Mouse (Mus musculus) forebrain, embryonic 13.5 days (tissue): ENCODE results near the gene Plxnb1. TPM values are rescaled to one million over a fixed set of nuclear protein-coding genes. Genes with fewer than 3 reads are reported as not detected.

Experiments
- ATAC-seq: fragments of 200-750 bp; cut with Nextera tagmentation; 2 replicates; pipeline ENCODE4 v1.8.0; 2017
- H3K27ac ChIP-seq: fragments of 300-500 bp; sonication (generic); 2 replicates; pipeline ENCODE4 v1.5.1; 2015; ENCODE audit warnings: inconsistent platforms, mild to moderate bottlenecking, moderate library complexity
- H3K27me3 ChIP-seq: fragments of 300-500 bp; sonication (generic); 2 replicates; pipeline ENCODE4 v1.6.1; 2015; ENCODE audit warnings: mild to moderate bottlenecking, inconsistent platforms
- H3K36me3 ChIP-seq: fragments of 300-500 bp; sonication (generic); 2 replicates; pipeline ENCODE4 v1.6.1; 2015; ENCODE audit warnings: mild to moderate bottlenecking, inconsistent platforms; ENCODE audit not compliant: poor library complexity, severe bottlenecking
- H3K4me1 ChIP-seq: fragments of 300-500 bp; sonication (generic); 2 replicates; pipeline ENCODE4 v1.6.1; 2015; ENCODE audit warnings: inconsistent platforms
- H3K4me2 ChIP-seq: fragments of 300-500 bp; sonication (generic); 2 replicates; pipeline ENCODE4 v1.6.1; 2015; ENCODE audit warnings: inconsistent platforms, mild to moderate bottlenecking, moderate library complexity
- H3K4me3 ChIP-seq: fragments of 300-500 bp; sonication (generic); 2 replicates; pipeline ENCODE4 v1.5.1; 2015; ENCODE audit warnings: mild to moderate bottlenecking, inconsistent platforms
- H3K9ac ChIP-seq: fragments of 300-500 bp; sonication (generic); 2 replicates; pipeline ENCODE4 v1.6.1; 2015; ENCODE audit warnings: mild to moderate bottlenecking, inconsistent platforms
- H3K9me3 ChIP-seq: fragments of 300-500 bp; sonication (generic); replicated peaks from 2 replicates; pipeline ENCODE4 v1.6.1; 2016; ENCODE audit warnings: inconsistent platforms
- WGBS: fragments of 180-500 bp; shearing (Covaris S2); methylation state at CpG from one replicate; pipeline ENCODE4 v1.1.7; 2015; 5-methylcytosine and 5-hydroxymethylcytosine counted together
- polyA plus RNA-seq: library from polyadenylated mRNA; unstranded; fragments of >200 nt; fragmentation: Nextera tagmentation; extraction: Ambion mirVana; gene quantifications from 2 replicates; pipeline ENCODE4 v1.2.1, GENCODE M21; 2015

Plxnb1 gene
- polyA plus RNA-seq, 1 experiment from 2014 or later, result 22.4 TPM

- H3K4me1 ChIP-seq, result peaks cover 25% of the 10 kb centered on the region
- H3K4me2 ChIP-seq, result peak overlapping the region; percentile 55
- peaks cover 36% of the 10 kb centered on the region for H3K36me3 ChIP-seq
- WGBS, result 92% methylated on average over 12 of the region's 12 CpGs
- no peaks in the 10 kb centered on the region for H3K27me3 ChIP-seq
- H3K4me3 ChIP-seq, result peak overlapping the region; percentile 32
- ATAC-seq, result no peak
- peak overlapping the region; percentile 35 for H3K9ac ChIP-seq
- no peaks in the 10 kb centered on the region for H3K9me3 ChIP-seq
- peak overlapping the region; percentile 20; the same call in 1 of the 2 replicates for H3K27ac ChIP-seq
Observed at GRCm38 (mm10) chr9:109055271-109056030, 39.7 kb upstream of the Plxnb1 start.

DNA sequence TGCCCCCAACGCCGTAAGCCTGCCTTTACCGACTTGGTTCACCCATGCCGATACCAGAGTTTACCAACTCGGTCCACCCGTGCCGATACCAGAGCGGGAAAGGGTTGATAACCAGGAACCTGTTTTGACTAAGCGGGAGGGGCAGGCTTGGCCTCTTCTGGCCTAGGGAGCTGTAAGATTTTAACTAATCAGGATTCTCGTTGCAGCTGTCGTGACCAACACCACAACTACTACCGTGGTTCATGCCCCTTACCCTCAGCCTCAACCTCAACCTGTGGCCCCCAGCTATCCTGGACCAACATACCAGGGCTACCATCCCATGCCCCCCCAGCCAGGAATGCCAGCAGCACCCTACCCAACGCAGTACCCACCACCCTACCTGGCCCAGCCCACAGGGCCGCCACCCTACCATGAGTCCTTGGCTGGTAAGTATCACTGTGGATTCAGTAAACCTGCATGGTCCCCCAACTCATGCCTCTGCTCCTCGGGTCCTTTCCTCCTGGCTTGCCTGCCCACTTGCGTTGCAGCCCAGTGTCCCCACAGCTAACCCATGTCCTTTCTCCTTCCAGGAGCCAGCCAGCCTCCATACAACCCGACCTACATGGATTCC is 39.0 kb upstream of the Plxnb1 start:
- ATAC-seq, result no peak
- Histone ChIP-seq H3K9me3 (no peaks in the 10 kb centered on the region), H3K4me3 (no peak overlapping the region), H3K4me2 (no peak overlapping the region), H3K27ac (no peak overlapping the region), H3K9ac (no peak overlapping the region), H3K4me1 (peaks cover 25% of the 10 kb centered on the region), H3K27me3 (no peaks in the 10 kb centered on the region), H3K36me3 (peaks cover 43% of the 10 kb centered on the region)
- 94% methylated on average over 17 of the region's 17 CpGs for WGBS

GRCm38 (mm10) chr9:109056916-109057315 is 38.3 kb upstream of the Plxnb1 start:
- ATAC-seq, result no peak
- Histone ChIP-seq H3K36me3 (peaks cover 48% of the 10 kb centered on the region), H3K9me3 (no peaks in the 10 kb centered on the region), H3K4me1 (peaks cover 25% of the 10 kb centered on the region), H3K9ac (no peak overlapping the region), H3K4me2 (no peak overlapping the region), H3K27ac (no peak overlapping the region), H3K4me3 (no peak overlapping the region), H3K27me3 (no peaks in the 10 kb centered on the region)
- WGBS, result 82% methylated on average over 4 of the region's 4 CpGs

- ATAC-seq, result no peak
- H3K9me3 ChIP-seq, result no peaks in the 10 kb centered on the region
- peaks cover 53% of the 10 kb centered on the region for H3K36me3 ChIP-seq
- H3K4me2 ChIP-seq, result no peak overlapping the region
- H3K4me3 ChIP-seq, result no peak overlapping the region
- H3K4me1 ChIP-seq, result peaks cover 25% of the 10 kb centered on the region
- no peak overlapping the region for H3K27ac ChIP-seq
- 95% methylated on average over 5 of the region's 5 CpGs for WGBS
- no peak overlapping the region for H3K9ac ChIP-seq
- no peaks in the 10 kb centered on the region for H3K27me3 ChIP-seq
Observed at GRCm38 (mm10) chr9:109057543-109057942, 37.6 kb upstream of the Plxnb1 start.

DNA sequence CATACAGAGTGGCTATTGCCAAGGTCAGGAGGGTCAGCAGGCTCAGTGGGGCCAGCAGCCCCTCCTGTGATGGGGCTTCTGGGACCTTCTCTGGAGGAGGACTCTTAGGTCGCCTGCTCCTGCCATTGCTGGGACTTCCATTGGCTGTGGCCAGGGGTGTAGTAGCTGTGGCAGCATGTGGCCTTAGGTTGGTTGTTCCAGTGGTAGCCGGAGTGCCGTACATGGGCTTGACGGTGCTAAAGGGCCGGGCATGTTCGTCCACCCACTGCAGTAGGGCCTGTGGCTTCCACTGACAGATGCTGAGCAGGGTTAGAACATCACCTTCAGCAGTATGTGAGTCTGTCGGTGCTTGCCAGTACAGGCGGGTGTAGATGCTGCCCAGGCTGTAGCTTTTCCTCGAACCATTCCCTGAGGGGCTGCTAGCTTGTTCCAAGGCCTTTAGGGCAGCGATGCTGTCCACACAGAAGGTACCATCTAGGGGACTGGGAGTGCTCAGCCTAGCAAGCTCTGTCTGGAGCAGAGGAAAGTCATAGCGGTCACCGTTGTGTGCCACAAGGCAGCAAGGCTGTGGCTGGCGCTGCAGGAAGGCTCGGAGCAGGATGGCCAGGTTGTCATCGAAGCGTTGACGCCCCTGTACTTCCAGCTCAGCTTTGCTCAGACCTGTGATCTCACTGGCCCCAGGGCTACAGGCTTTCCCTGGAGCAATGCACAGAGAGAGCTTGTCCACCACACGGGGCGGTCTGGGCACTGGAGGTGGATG is 37.0 kb upstream of the Plxnb1 start:
- Histone ChIP-seq H3K36me3 (peaks cover 59% of the 10 kb centered on the region), H3K4me2 (no peak overlapping the region; the same call in 1 of the 2 replicates), H3K27me3 (no peaks in the 10 kb centered on the region), H3K9me3 (no peaks in the 10 kb centered on the region), H3K9ac (0 out of 2 replicates have a peak overlapping the region, but pooled peaks have one; percentile 26), H3K4me1 (peaks cover 25% of the 10 kb centered on the region), H3K27ac (no peak overlapping the region), H3K4me3 (no peak overlapping the region; the same call in 1 of the 2 replicates)
- WGBS, result 93% methylated on average over 19 of the region's 19 CpGs
- no peak for ATAC-seq

DNA sequence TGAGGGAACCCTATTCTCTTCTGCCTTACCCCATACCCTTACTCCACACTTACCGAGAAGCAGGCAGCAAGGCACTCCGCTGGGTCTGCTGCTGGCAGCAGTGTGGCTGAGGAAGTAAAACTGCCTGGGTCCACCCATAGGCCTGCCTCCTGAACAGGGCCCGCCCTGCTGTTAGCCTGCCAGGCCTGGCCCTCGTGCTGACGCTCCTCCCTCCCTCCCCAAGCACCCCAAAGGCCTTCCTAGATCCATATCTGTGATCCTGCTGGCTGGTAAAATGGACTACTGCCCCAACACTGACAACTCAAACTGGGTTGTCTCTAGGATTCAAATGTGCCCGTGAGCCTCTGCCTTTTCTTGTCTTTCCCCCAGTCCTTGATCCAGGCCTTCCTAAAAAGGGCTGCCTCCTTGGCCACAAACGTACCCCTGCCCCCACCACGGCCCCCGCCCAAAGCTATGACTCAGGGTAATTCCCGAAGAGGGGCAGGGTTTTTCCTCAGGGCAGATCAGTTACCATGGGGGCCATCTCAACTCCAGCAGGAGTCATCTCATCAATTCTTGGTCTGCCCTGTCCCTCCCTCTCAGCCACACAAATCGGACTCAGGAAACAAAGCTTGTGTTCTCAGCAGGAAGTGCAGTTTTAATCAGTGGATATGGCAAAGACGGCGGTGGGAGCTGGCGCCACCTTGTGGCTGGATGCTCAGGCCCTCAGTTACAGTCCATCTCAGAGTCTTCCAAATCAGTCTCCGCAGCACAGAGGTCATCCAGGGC is 35.9 kb upstream of the Plxnb1 start, which contains the start of gene Trex1:
Gene Trex1 (minus strand): TSS at position 599 of the 768 bp plus-strand sequence.
- no peaks in the 10 kb centered on the region for H3K27me3 ChIP-seq
- H3K27ac ChIP-seq, result peak within 1 kb of the TSS; percentile 76
- WGBS, result 27% methylated on average over 15 of the region's 15 CpGs
- H3K4me2 ChIP-seq, result peak within 1 kb of the TSS; percentile 57
- ATAC-seq, result peak; percentile 75
- H3K4me1 ChIP-seq, result peaks cover 25% of the 10 kb centered on the region
- peak within 1 kb of the TSS; percentile 30 for H3K4me3 ChIP-seq
- H3K36me3 ChIP-seq, result peaks cover 70% of the 10 kb centered on the region
- H3K9me3 ChIP-seq, result no peaks in the 10 kb centered on the region
- peak within 1 kb of the TSS; percentile 62 for H3K9ac ChIP-seq

DNA sequence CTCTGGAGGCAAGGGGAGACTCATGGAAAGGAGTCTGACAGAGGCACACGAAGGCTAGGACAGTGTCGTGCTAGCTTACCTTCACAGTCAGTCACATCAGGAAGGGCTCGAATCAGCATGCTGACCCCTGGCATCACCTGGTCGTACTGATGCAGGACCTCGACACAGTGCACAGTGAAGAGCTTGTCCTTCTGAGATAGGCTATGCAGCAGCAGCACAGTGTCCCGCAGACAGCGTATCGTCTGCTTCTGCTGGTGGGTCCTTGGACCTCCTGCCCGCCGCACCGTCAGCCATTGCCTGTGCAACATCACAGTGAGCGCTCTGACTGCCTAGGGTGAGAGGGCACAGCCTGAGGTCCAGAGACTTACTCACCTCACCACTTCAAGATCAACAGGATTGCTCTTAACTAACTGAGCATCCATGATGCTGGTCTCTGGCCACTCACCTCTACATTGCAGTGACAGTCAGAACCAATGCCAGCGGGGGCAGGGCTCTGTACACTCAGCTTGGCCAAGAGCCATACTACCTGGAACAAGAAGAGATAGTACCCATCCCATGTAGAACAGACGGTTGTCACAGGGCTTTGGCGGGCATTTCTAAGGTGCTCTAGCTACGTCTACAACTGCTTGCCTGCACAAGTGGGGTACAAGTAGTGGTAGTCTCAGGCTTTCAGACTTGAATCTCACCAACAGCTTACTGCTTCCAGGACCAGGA is 34.8 kb upstream of the Plxnb1 start:
- H3K36me3 ChIP-seq, result peaks cover 81% of the 10 kb centered on the region
- 0 out of 2 replicates have a peak, but pooled peaks have one; percentile 14 for ATAC-seq
- H3K27ac ChIP-seq, result 0 out of 2 replicates have a peak overlapping the region, but pooled peaks have one; percentile 76

DNA sequence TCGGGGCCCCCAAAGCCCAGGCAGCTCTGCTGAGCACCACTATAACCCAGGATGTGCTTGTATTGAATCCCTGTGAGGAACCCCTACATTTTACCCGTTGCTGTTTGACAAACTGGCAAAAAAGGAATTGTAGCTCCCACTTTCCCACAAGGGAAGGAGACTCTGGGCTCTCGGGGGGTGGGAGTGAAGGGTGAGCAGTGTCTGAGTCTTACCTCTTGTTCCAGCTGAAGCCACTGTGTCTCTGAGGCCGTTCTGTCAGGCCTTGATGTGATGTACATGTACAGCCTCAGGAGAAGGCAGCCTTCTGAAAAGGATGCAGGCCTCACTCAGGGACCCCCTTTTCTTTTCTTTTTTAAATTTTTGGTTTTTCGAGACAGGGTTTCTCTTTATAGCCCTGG is 34.3 kb upstream of the Plxnb1 start:
- Histone ChIP-seq H3K27ac (no peak overlapping the region), H3K4me3 (no peak overlapping the region), H3K9ac (no peak overlapping the region), H3K4me2 (no peak overlapping the region), H3K9me3 (no peaks in the 10 kb centered on the region), H3K27me3 (no peaks in the 10 kb centered on the region), H3K4me1 (peaks cover 11% of the 10 kb centered on the region), H3K36me3 (peaks cover 86% of the 10 kb centered on the region)
- WGBS, result 93% methylated on average over 5 of the region's 5 CpGs
- ATAC-seq, result no peak

More for the DNA sequence above, 34.8 kb upstream of the Plxnb1 start:
- 92% methylated on average over 16 of the region's 16 CpGs for WGBS
- no peak overlapping the region for H3K4me2 ChIP-seq
- no peak overlapping the region for H3K4me3 ChIP-seq
- peaks cover 15% of the 10 kb centered on the region for H3K4me1 ChIP-seq
- no peaks in the 10 kb centered on the region for H3K9me3 ChIP-seq
- no peaks in the 10 kb centered on the region for H3K27me3 ChIP-seq
- no peak overlapping the region for H3K9ac ChIP-seq

DNA sequence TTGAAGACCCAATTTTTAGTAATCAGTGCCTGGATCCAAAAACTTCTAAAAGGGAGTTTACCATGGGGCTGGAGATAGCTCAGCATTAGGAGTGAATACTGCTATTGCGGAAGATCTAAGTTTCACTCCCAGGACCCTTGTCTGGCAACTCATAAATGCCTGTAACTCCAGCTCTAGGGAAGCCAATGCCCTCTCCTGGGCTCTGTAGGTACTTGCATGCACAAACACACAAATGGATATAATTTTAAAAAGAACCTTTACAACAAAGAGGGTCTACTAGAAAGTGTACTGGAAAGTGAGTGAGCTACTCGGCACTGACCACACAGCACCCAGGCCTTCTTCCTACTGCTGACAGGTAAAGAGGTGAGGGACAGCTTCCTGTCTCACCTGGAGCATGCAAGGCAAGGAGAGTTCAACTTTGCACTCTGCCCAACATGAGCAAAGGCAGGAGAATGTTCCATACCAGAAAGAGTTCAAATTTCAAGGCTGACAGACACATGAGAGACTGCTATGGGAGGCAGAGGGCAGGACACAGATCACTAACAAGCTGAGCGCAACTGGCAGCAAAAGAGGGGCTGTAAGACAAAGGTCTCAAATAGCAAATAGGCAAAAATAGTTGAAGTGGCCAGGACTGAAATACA is 27.0 kb upstream of the Plxnb1 start:
- Histone ChIP-seq H3K9ac (no peak overlapping the region), H3K27ac (no peak overlapping the region), H3K4me3 (no peak overlapping the region), H3K27me3 (no peaks in the 10 kb centered on the region), H3K36me3 (peaks cover 85% of the 10 kb centered on the region), H3K4me1 (peaks cover 15% of the 10 kb centered on the region), H3K9me3 (no peaks in the 10 kb centered on the region), H3K4me2 (no peak overlapping the region)
- no peak for ATAC-seq
- 95% methylated on average over 3 of the region's 3 CpGs for WGBS

GRCm38 (mm10) chr9:109073661-109074573 is 21.3 kb upstream of the Plxnb1 start, which contains the start of gene Atrip:
Gene Atrip, minus strand, starts transcription at chr9:109074124.
- H3K27ac ChIP-seq, result peak within 1 kb of the TSS; percentile 69
- under 1% methylated on average over 50 of the region's 57 CpGs for WGBS

More at GRCm38 (mm10) chr9:109073661-109074573, 21.3 kb upstream of the Plxnb1 start, which contains the start of gene Atrip:
- no peaks in the 10 kb centered on the region for H3K27me3 ChIP-seq
- H3K9me3 ChIP-seq, result no peaks in the 10 kb centered on the region
- peaks cover 35% of the 10 kb centered on the region for H3K36me3 ChIP-seq
- peaks cover 27% of the 10 kb centered on the region for H3K4me1 ChIP-seq
- peak within 1 kb of the TSS; percentile 91 for H3K4me3 ChIP-seq
- peak within 1 kb of the TSS; percentile 93 for H3K9ac ChIP-seq
- peak within 1 kb of the TSS; percentile 96 for H3K4me2 ChIP-seq
- ATAC-seq, result peak; percentile 100
